Mouse (Mus musculus): ENCODE measurements at regions not wholly inside any gene's neighbourhood (a gene's known extent, or its start where the extent isn't known, plus 50 kb on each side); places are given as distances from the start of the nearest gene placed in this dataset.

DNA sequence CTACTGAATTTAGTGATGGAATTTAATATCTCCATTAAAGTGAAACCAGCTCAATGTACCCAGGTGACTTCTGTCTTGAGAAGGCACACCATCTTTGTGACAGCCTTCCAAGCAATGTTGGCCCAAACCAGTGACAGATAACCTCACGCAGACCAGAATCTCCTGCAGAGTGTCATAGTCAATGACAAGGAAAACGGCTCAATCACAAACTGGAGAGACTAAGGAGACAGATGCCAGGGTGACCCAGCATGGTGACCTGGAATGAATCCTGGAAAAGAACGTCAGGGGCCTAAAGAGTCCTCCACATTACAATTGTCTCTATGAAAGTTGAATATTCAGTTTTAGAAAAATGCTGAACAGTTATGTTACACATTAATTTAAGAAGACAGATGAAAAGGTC lies 748.7 kb upstream of the Acvr2a start:
- no peak for TF ChIP-seq CTCF (IDR thresholded peaks at IDR 0.05; ENCODE audit: borderline replicate concordance, insufficient read depth, low read depth, low read length)
- TF ChIP-seq POLR2A (IDR thresholded peaks at IDR 0.05; ENCODE audit: borderline replicate concordance, insufficient read depth, low read length) = no peak

All from cerebellum, adult 2 months (tissue).